ENCODE assay signal across 20 mouse cellular contexts in the genomic region with DNA sequence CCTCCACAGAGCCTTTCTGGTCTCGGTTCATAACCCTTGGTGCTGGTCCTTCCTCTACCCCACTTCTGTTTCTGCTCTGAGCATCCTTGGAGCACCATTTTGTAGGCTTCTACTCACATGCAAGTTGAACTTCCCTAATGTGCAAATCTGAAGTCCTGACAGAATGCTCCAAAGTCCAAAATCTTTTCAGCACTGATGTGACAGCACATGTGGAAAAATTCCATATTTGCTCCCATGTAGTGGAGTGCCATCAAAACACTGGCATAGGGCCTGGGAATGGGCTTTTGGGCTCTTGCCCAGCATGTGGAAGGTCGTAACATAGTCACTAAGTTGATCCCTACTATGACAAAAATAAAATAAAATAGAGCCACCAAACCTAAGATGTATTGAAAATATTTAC. TPM values are rescaled to one million over a fixed set of nuclear protein-coding genes. Genes with fewer than 3 reads are reported as not detected.
DNase-seq lines count a peak whose midpoint lies in the region; TF ChIP-seq lines count a peak whose summit lies in the region.
"Had no signal": no experiment of that assay in that cellular context is flagged by ENCODE, and none has a peak within 500 bp of the region (broad histone marks: within the 10 kb centered on the region; RNA-seq: fewer than 3 reads in every experiment).

No protein-coding gene starts in this region.

- no peak for TF ChIP-seq CTCF in lung, adult 2 months (IDR thresholded peaks at IDR 0.05; ENCODE audit: insufficient read depth, low read length)

- TF ChIP-seq POLR2A in lung, adult 2 months (IDR thresholded peaks at IDR 0.05; ENCODE audit: borderline replicate concordance, extremely low read depth, low read depth, low read length): no peak

- intact Hi-C loops in heart, postnatal 10 days (cut with DNase I): loop anchor here (5.0 kb wide), 1 partner anchor 34 kb away; no protein-coding TSS in a partner anchor

- H3K4me3 ChIP-seq in lung, adult 2 months (replicated peaks; ENCODE audit: extremely low read depth, low read depth, low read length): no peak overlapping the region
- H3K4me3 ChIP-seq: embryonic facial prominence, embryonic 12.5 days; embryonic facial prominence, embryonic 15.5 days; gastrocnemius, adult 2 months; heart, adult 2 months; hindbrain, embryonic 12.5 days; hindbrain, embryonic 15.5 days had no signal

- DNase-seq in adrenal gland, postnatal 10 days: peak; percentile 15
- DNase-seq in adrenal gland, adult 18-20 months (ENCODE audit: low spot score in 2 of 2): no peak
- DNase-seq in heart, postnatal 10 days: peak; percentile 32 to 46
- no peak for DNase-seq in heart, adult 8-10 months (ENCODE audit: low spot score)
- DNase-seq in lung, postnatal 10 days: peak; percentile 9
- no peak for DNase-seq in lung, adult 2 months
- DNase-seq: adrenal gland, adult 2 months; cerebellum, adult 11 months; cerebellum, adult 2 months; cerebellum, adult 9-11 months; cerebellum, postnatal 25 days; forebrain, postnatal 0 days; gastrocnemius, adult 2 months; gastrocnemius, postnatal 14 days; heart, adult 2 months had no signal

- WGBS in lung, adult 2 months: 80% methylated on average over 2 of the region's 2 CpGs

- H3K4me1 ChIP-seq in lung, adult 2 months (ENCODE audit: control insufficient read depth, insufficient read depth, low read length): peaks cover 5% of the 10 kb centered on the region; the same call in 1 of the 2 replicates
- H3K4me1 ChIP-seq: hindbrain, embryonic 15.5 days had no signal

RNA-seq across cellular contexts. Expression of gene Tm4sf1, which starts 3.8 kb away (rescaled TPM):
- 10 to 100 TPM; 64.2 to 67.6 TPM for total RNA-seq in adrenal gland, postnatal 10 days (2021)
- total RNA-seq in adrenal gland, adult 18-20 months (2021): 10 to 100 TPM; 51.2 to 97.8 TPM
- total RNA-seq in heart, postnatal 10 days (2021): 100 to 1,000 TPM; 107 to 124 TPM
- total RNA-seq in heart, adult 8-10 months (2022): 10 to 100 TPM; 68.2 to 83.8 (median 76.8) TPM
- polyA plus RNA-seq in lung, adult 2 months (2012; rRNA removed): 204 and 323 TPM in 2 replicates
- total RNA-seq: common myeloid progenitor, adult 5-6 weeks had no signal

Comparison
In these comparisons a context has a peak if more than half of its experiments do, and no peak if none do; other contexts are left out.
1. DNase-seq: peak in adrenal gland, postnatal 10 days (single experiment), heart, postnatal 10 days (2 of 2) and lung, postnatal 10 days (single experiment); none in adrenal gland, adult 18-20 months (0 of 2), heart, adult 8-10 months (single experiment) and lung, adult 2 months (single experiment).